Mouse (Mus musculus) Patski (cell line): Measurements from ENCODE around the gene Rdh7. TPM values are rescaled to one million over a fixed set of nuclear protein-coding genes. Genes with fewer than 3 reads are reported as not detected.
"Not testable (repeated sequence)": the region's sequence is repeated elsewhere in the genome, so short reads cannot be mapped to it uniquely, and the experiment has no call there.

Experiments
- ATAC-seq: fragments of 100-300 bp; one replicate; pipeline ENCODE4 v1.8.0; 2021
- CTCF ChIA-PET: fragments of 350-600 bp; sonication (Branson Sonifier 250); formaldehyde crosslinking; loops from one replicate; lab custom pipeline; 2022; ENCODE audit warnings: inconsistent platforms; lab: Charles Lee
- POLR2A ChIA-PET: fragments of 350-600 bp; sonication (Branson Sonifier 250); formaldehyde crosslinking; loops from one replicate; lab custom pipeline; 2022; ENCODE audit warnings: antibody characterized with exemption, inconsistent platforms; lab: Charles Lee
- DNase-seq: peaks from one replicate; pipeline ENCODE4 v3.0.0-alpha.2; 2011; ENCODE audit warnings: low read depth, low spot score
- H3K27me3 ChIP-seq: fragments of 371-371 bp; one replicate; pipeline ENCODE4 v1.5.1; 2021
- CTCF ChIP-seq: fragments of 100-300 bp; IDR thresholded peaks from one replicate; pipeline ENCODE4 v1.5.1; 2021
- in situ Hi-C: fragments of 300-500 bp; cut with MboI; formaldehyde crosslinking; loops from 3 replicates; pipeline ENCODE4 v1.11.1; 2018; ENCODE audit warnings: low pct_unique_long_range_greater_than_20kb, mixed read lengths
- polyA plus RNA-seq: library from polyadenylated mRNA; unstranded; gene quantifications from one replicate; pipeline ENCODE4 v1.2.3, GENCODE M21; 2021

Gene Rdh7
- polyA plus RNA-seq, 1 experiment from 2014 or later: not detected

GRCm38 (mm10) chr10:127915578-127915977, 27.0 kb upstream of the Rdh7 start:
- ChIA-PET POLR2A (no interaction called here), CTCF (no interaction called here)
- no peak for DNase-seq
- ATAC-seq: no peak
- H3K27me3 ChIP-seq: no peaks in the 10 kb centered on the region
- TF ChIP-seq CTCF: no peak
- in situ Hi-C loops: no loop called here

- ATAC-seq (no peak), DNase-seq (no peak)
- POLR2A ChIA-PET: no interaction called here
- CTCF ChIA-PET: interaction anchor here (1.5 kb wide), 1 partner anchor 12 kb away, joined by 3 read pairs; no protein-coding TSS in a partner anchor
- peaks cover 9% of the 10 kb centered on the region for H3K27me3 ChIP-seq
- no peak for TF ChIP-seq CTCF
- in situ Hi-C loops: no loop called here
Measured at GRCm38 (mm10) chr10:127907386-127907951, 18.9 kb upstream of the Rdh7 start.

- in situ Hi-C loops: no loop called here
- no peak for TF ChIP-seq CTCF
- H3K27me3 ChIP-seq: peaks cover 9% of the 10 kb centered on the region
- ATAC-seq (no peak), DNase-seq (no peak)
- CTCF ChIA-PET: no interaction called here
- POLR2A ChIA-PET: no interaction called here
Measured at GRCm38 (mm10) chr10:127906138-127906537, 17.5 kb upstream of the Rdh7 start.

GRCm38 (mm10) chr10:127904718-127905446, 16.3 kb upstream of the Rdh7 start:
- ChIA-PET CTCF (interaction anchor here (1.4 kb wide), 1 partner anchor 103 kb away, joined by 3 read pairs; no protein-coding TSS in a partner anchor), POLR2A (no interaction called here)
- ATAC-seq (no peak), DNase-seq (no peak)
- peaks cover 3% of the 10 kb centered on the region for H3K27me3 ChIP-seq
- in situ Hi-C loops: no loop called here
- TF ChIP-seq CTCF: no peak

- no peaks in the 10 kb centered on the region for H3K27me3 ChIP-seq
- DNase-seq: no peak
- CTCF ChIA-PET: no interaction called here
- TF ChIP-seq CTCF: no peak
- no peak for ATAC-seq
- POLR2A ChIA-PET: no interaction called here
- in situ Hi-C loops: no loop called here
Measured at GRCm38 (mm10) chr10:127903116-127903515, 14.5 kb upstream of the Rdh7 start.

GRCm38 (mm10) chr10:127901751-127902150, 13.1 kb upstream of the Rdh7 start:
- ATAC-seq (no peak), DNase-seq (no peak)
- no peak for TF ChIP-seq CTCF
- CTCF ChIA-PET: interaction anchor here (1.2 kb wide), 1 partner anchor 166 kb away, joined by 3 read pairs; no protein-coding TSS in a partner anchor
- POLR2A ChIA-PET: no interaction called here
- in situ Hi-C loops: no loop called here
- no peaks in the 10 kb centered on the region for H3K27me3 ChIP-seq

- no peak for DNase-seq
- ChIA-PET CTCF (interaction anchor here (1.1 to 2.3 kb wide), 4 partner anchors 12 to 74 kb away, joined by 3 to 8 read pairs (median 4); no protein-coding TSS in a partner anchor), POLR2A (no interaction called here)
- no peak for ATAC-seq
- in situ Hi-C loops: no loop called here
- TF ChIP-seq CTCF: no peak
- no peaks in the 10 kb centered on the region for H3K27me3 ChIP-seq
Measured at GRCm38 (mm10) chr10:127899783-127900182, 11.2 kb upstream of the Rdh7 start.

GRCm38 (mm10) chr10:127898218-127898617, 9.6 kb upstream of the Rdh7 start, which contains the start of gene Sdr9c7:
Gene Sdr9c7, plus strand, starts transcription at chr10:127898518.
- no peaks in the 10 kb centered on the region for H3K27me3 ChIP-seq
- POLR2A ChIA-PET: no interaction called here
- in situ Hi-C loops: no loop called here
- CTCF ChIA-PET: interaction anchor here (1.9 kb wide), 1 partner anchor 14 kb away, joined by 6 read pairs; no protein-coding TSS in a partner anchor
- no peak for TF ChIP-seq CTCF
- no peak for DNase-seq
- no peak for ATAC-seq

GRCm38 (mm10) chr10:127897506-127897905, 8.9 kb upstream of the Rdh7 start:
- ATAC-seq (no peak), DNase-seq (no peak)
- ChIA-PET CTCF (interaction anchor here (1.9 kb wide), 1 partner anchor 15 kb away, joined by 6 read pairs; no protein-coding TSS in a partner anchor), POLR2A (no interaction called here)
- TF ChIP-seq CTCF: no peak
- no peaks in the 10 kb centered on the region for H3K27me3 ChIP-seq
- in situ Hi-C loops: no loop called here

GRCm38 (mm10) chr10:127896705-127897104, 8.1 kb upstream of the Rdh7 start:
- POLR2A ChIA-PET: no interaction called here
- H3K27me3 ChIP-seq: no peaks in the 10 kb centered on the region
- no peak for ATAC-seq
- no peak for DNase-seq
- CTCF ChIA-PET: no interaction called here
- TF ChIP-seq CTCF: no peak
- in situ Hi-C loops: no loop called here

GRCm38 (mm10) chr10:127893163-127894022, 4.8 kb upstream of the Rdh7 start:
- in situ Hi-C loops, POLR2A ChIA-PET, DNase-seq, CTCF ChIA-PET, H3K27me3 ChIP-seq: not testable (repeated sequence)
- ATAC-seq: peak; percentile 39
